In the genomic region with DNA sequence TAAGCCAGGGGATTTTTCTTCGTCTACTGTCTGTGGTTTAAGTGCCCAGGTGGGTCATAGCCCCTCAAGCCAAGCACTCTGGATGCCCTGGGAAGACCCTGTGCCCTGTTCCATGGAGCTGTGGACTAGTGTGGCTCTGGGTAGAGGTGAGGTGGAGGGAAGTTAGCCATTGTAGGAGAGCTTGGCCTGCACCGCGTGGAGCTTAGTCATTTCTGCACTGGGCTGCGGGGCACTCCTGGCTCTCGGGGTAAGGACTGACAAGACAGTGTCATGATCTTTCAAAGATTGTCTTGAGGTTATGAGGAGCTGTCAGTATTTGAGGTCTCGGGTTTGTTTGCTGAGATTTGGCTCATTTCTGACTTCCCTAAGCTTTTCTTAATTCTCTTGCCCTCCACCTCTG, we compare ENCODE assay signal across 29 mouse cellular contexts. TPM values are rescaled to one million over a fixed set of nuclear protein-coding genes. Genes with fewer than 3 reads are reported as not detected.
"Had no signal": no experiment of that assay in that cellular context is flagged by ENCODE, and none has a peak within 500 bp of the region (broad histone marks: within the 10 kb centered on the region; RNA-seq: fewer than 3 reads in every experiment).

No protein-coding gene starts in this region.

- H3K4me2 ChIP-seq: embryonic facial prominence, embryonic 12.5 days; embryonic facial prominence, embryonic 13.5 days; embryonic facial prominence, embryonic 15.5 days; forebrain, embryonic 13.5 days; forebrain, embryonic 15.5 days had no signal

- H3K4me1 ChIP-seq: embryonic facial prominence, embryonic 12.5 days; embryonic facial prominence, embryonic 15.5 days; forebrain, embryonic 10.5 days; forebrain, embryonic 13.5 days; forebrain, embryonic 15.5 days had no signal

- H3K27me3 ChIP-seq: embryonic facial prominence, embryonic 12.5 days; embryonic facial prominence, embryonic 13.5 days; embryonic facial prominence, embryonic 15.5 days; forebrain, embryonic 13.5 days; forebrain, embryonic 15.5 days had no signal

- DNase-seq: cerebellum, adult 8-10 months; cerebellum, adult 9-10 months; cerebellum, adult 9-11 months; cerebellum, postnatal 10 days; cerebellum, postnatal 14 days; cerebellum, postnatal 25 days; cerebellum, postnatal 36 days; embryo, embryonic 11 days; gastrocnemius, adult 2 months; gastrocnemius, postnatal 10 days; gastrocnemius, postnatal 14 days; gastrocnemius, postnatal 25 days; gastrocnemius, postnatal 36 days; heart, adult 11 months; heart, adult 18-20 months; heart, adult 2 months had no signal

- ATAC-seq: forebrain, embryonic 13.5 days; forebrain, embryonic 14.5 days; forebrain, embryonic 15.5 days; forebrain, embryonic 16.5 days had no signal

- H3K27ac ChIP-seq: embryonic facial prominence, embryonic 10.5 days; embryonic facial prominence, embryonic 12.5 days; embryonic facial prominence, embryonic 13.5 days; embryonic facial prominence, embryonic 15.5 days; forebrain, embryonic 10.5 days; forebrain, embryonic 13.5 days; forebrain, embryonic 15.5 days; gastrocnemius, adult 2 months; heart, adult 2 months; heart, embryonic 10.5 days had no signal

- H3K9me3 ChIP-seq: embryonic facial prominence, embryonic 10.5 days; embryonic facial prominence, embryonic 12.5 days; embryonic facial prominence, embryonic 13.5 days; embryonic facial prominence, embryonic 15.5 days; forebrain, embryonic 10.5 days; forebrain, embryonic 13.5 days; forebrain, embryonic 15.5 days; heart, embryonic 10.5 days had no signal

- H3K4me3 ChIP-seq: embryonic facial prominence, embryonic 10.5 days; embryonic facial prominence, embryonic 12.5 days; embryonic facial prominence, embryonic 13.5 days; embryonic facial prominence, embryonic 15.5 days; erythroblast, embryonic 14.5 days; forebrain, embryonic 10.5 days; forebrain, embryonic 13.5 days; forebrain, embryonic 15.5 days; gastrocnemius, adult 2 months; heart, adult 2 months; heart, embryonic 10.5 days had no signal

- H3K9ac ChIP-seq: embryonic facial prominence, embryonic 12.5 days; embryonic facial prominence, embryonic 13.5 days; embryonic facial prominence, embryonic 15.5 days; forebrain, embryonic 13.5 days; forebrain, embryonic 15.5 days had no signal

RNA-seq across cellular contexts. Expression of gene Igfbp2, which starts 20.4 kb away (rescaled TPM):
- total RNA-seq: common myeloid progenitor, adult 5-6 weeks; gastrocnemius, adult 2 months; granulocyte monocyte progenitor cell, adult 5-6 weeks had no signal

RNA-seq across cellular contexts. Expression of gene Igfbp5, which starts 30.0 kb away (rescaled TPM):
- total RNA-seq: granulocyte monocyte progenitor cell, adult 5-6 weeks had no signal
- polyA plus RNA-seq: erythroblast, embryonic 14.5 days had no signal
